Mouse (Mus musculus) liver, adult 2 months (tissue): ENCODE data around the gene Mmp14.

ENCODE experiments used
- CTCF ChIP-seq: fragments of 200-500 bp; IDR thresholded peaks from 2 replicates; pipeline ENCODE4 v1.5.1; 2011; ENCODE audit warnings: low read depth, low read length, control low read depth
- POLR2A ChIP-seq: fragments of 200-500 bp; IDR thresholded peaks from 2 replicates; pipeline ENCODE4 v1.6.1; 2011; ENCODE audit warnings: low read length, control low read depth; ENCODE audit not compliant: insufficient read depth; ENCODE audit errors: extremely low read depth

GRCm38 (mm10) chr14:54472671-54473070 lies 41.3 kb downstream of the Mmp14 start:
- TF ChIP-seq POLR2A (no peak), CTCF (no peak)
